Mouse (Mus musculus) layer of hippocampus, postnatal 25 days (tissue): ENCODE results near the gene Zfp652. TPM values are rescaled to one million over a fixed set of nuclear protein-coding genes. Genes with fewer than 3 reads are reported as not detected.
"Not testable (repeated sequence)": the region's sequence is repeated elsewhere in the genome, so short reads cannot be mapped to it uniquely, and the experiment has no call there.

Experiments
- DNase-seq, 2 experiments: peaks; one replicate each; pipeline ENCODE4 v3.0.0; 2022; ENCODE audit warnings: mixed read lengths in 2 of 2, low spot score in 1 of 2; ENCODE audit errors: extremely low spot score in 1 of 2
- total RNA-seq, 2 experiments: library from RNA; stranded (reverse); gene quantifications; 2 replicates each; pipeline ENCODE4 v1.2.3; 2021

Zfp652 gene
- total RNA-seq, 2 experiments from 2014 or later, result 43.8 to 51.8 TPM

DNA sequence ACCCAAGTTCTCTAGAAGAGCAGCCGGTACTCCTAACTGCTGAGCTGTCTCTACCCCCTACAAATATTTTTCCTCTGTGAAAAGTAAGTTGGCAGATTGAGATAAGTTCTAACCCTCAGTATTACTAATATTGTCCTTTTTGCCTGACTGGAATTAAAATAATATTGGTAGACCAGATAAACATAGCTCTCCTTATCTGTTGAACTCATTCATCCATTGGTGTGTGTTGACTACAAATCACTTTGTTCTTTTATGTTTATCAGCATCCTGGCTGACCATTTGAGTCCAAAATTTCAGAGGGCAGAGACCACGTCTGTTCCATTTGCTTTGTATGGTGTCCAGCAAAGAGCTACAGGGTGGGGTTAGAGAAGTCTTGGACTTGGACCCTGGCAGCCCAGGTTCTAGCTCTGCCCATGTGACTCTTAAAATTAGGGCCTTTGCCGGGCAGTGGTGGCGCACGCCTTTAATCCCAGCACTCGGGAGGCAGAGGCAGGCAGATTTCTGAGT lies 2.9 kb upstream of the Zfp652 start:
- DNase-seq, result no peak

DNA sequence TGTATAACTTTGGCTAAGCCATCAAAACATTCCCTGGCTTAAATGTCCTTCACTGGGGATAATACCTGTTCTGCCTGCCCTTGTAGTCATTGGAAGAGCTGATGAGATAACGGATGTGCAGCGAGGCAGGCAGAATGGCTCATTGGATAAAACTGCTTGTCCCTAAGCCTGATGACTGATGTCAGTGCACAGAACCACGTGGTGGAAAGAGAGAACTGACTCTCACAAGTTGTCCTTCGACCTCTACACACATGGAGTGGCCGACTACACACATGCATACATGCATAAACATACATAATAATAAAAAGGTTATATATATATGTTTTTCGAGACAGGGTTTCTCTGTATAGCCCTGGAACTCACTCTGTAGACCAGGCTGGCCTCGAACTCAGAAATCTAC lies 2.0 kb upstream of the Zfp652 start:
- DNase-seq, result no peak

DNA sequence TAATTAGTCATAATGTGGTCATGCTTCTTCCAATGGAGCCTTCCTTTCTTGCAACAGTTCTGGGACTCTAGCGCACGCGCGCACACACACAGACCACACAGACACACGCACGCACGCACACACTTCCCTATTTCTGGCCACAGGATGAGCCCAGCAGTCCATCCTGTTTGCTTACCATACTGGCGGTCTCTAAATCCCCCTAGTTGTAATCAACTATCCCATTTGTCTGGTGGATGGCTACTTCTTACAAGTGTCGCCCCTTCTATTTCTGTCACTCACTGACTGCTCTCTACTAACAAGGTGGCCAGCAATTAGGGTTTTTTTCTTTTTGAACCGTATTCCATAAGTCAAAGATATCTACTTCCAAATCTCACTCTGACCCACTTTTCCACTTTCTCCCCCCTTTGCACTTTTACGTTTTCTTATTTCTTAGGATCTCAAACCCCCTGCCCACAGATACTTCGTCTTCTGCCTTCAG lies 349 bp upstream of the Zfp652 start:
- peak in 1 of 2 experiments; percentile 12 for DNase-seq

DNA sequence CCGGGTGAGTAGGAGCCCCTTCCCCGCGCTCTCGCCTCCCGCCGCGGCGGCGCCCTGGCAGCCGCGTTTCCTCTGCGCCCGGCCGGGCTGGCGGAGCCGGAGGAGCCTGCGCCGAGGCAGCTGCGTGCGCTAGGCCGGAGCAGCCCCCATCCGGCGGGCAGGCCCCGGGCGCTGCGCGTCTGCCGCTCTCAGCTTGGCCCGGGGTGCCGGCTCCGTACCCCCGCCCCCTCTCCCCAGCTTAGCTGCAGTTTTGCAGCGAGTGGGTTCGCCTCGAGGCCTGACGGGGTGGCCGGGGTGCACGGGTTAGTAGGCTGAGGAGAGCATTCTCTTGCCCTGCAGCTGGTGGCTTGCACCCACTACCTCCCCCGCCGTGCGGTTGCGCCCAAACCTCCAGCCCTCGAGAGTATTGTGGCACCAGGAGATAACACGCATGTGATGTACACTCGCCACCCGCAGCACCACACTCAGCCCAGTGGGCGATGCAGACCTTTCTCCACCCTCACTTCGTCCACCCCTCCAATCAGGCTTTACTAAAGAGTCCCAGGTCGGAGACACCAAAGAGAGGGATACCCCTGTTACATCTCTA lies 845 bp downstream of the Zfp652 start:
- DNase-seq, result peak; percentile 37 to 54

DNA sequence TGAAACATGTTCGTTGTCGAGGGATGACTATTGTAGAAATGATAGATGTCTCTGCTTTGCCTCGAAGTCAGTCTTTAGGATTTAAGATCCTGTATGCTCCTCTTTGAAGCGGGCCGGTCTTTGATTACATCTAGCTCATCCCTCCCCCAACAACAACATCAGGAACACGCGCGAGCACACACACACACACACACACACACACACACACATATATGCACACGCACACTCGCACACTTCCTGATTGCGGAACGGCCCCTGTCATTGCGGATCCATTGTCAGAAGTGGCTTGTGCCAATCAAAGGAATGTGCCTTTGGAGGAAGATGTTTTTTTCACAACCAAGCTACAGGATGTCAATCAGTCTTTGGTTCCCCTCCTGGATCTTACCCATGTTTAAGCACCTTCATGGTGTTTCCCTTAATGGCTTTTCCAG lies 1.4 kb downstream of the Zfp652 start:
- DNase-seq, result peak in 1 of 2 experiments; percentile 13

DNA sequence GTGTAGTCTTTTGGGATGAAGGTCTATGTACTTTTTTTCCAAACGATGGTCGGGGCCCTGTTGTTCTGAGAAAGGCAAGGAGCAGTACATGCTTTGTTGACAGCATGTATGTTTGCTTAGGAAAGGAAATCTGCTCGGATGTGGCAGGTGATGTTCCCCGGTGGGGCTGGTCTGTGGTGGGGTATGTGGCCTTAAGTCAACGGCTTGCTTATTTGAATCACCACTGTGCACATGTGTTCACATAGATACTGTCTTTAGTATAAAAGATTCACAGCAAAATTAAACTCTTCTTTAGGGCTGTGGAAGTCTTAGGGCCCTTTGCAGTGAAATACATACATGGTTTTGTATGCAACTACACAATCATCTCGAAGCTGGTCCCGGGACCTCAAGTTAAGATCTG lies 1.9 kb downstream of the Zfp652 start:
- no peak for DNase-seq

DNA sequence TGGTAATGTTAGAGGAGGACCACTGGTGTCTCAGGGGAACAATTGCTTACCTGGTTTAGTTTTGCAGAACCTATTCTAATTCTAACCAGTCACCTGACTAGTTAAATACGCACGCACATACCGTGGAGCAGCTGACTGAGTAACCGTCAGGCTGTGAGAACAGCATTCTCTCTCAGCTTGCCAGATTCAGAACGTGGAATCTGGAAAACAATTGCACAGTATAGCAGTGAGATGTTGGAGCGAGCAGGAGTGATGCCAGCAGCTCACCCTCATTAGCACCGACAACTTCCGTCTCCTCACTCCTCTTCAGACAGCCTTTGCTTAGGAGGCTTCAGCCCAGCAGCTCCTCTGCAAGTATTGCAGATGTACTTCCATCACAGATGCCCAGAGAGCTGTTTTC lies 3.7 kb downstream of the Zfp652 start:
- no peak for DNase-seq

DNA sequence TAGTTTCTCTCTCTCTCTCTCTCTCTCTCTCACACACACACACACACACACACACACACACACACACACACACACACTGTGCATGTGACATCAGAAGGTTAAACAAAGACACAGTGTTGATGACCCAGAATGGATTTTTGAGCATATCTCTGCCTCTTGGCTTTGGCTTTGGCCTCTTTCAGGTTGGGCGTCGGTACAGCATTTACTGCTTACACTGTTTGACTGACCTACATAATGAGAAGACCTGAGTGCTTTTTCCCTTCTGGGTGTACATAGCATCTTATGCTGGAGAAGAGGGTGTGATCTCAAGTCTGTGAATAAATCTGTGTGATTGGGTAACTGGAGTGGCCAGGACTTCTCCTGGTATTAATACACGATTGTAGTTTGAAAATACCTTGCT lies 6.9 kb downstream of the Zfp652 start:
- DNase-seq, result no peak

DNA sequence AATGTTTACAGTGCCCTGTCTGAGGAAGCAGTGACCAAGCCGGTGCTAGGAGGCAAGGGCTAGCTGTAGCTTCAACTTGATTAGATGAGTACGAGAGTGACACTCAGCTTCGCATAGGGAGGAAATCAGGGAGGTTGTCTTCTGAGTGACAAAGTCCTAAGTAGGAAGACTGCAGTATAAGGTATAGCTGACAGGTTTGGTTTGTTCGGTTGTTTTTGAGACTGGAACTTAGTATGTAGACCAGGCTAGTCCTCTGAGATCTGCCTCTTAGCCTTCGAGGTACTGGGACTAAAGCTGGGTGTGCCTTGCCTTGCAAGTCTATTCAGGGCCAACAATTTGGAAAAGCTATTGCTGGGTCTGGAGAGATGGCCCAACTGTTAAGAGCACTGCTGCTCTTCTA lies 10.8 kb downstream of the Zfp652 start, which contains the start of gene B130006D01Rik:
Gene B130006D01Rik, plus strand, starts transcription at position 301 of the 400 bp plus-strand sequence.
- no peak for DNase-seq

DNA sequence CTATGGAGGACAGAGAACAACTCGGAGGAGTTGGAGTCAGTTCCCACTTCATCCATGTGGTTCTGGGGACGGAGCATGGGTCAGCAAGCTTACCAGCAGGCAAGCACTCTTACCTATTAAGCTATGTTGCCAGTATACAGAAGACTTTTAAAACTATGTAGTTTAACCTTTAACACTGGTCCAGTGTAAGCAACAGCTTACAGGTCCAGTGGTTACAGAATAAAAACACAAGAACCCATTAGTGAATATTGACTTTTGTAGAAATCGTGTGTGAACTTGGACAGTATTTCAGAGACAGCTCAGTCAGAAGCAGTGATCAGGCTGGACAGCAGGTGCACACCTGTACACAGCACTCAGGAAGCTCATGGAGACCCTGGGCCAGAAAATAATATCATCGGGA lies 12.0 kb downstream of the Zfp652 start:
- no peak for DNase-seq

DNA sequence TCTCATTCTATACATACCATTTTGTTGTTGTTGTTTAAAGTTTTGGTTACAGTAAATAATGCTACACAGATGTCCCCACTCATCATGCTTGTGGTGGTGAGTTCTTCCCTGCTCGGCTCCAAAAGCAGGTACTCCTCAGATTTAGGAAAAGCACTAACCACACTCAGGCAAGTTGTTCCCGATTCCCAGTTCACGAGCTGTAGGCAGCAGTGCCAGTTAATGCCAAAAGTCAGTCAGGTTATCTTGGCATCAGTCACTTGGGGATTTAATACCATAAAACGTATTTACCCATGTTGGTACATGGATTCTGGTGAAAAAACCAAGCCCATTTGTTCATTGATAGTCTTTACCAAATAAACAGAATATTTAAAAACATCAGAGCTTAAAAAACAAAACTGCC lies 13.7 kb downstream of the Zfp652 start:
- DNase-seq, result no peak

DNA sequence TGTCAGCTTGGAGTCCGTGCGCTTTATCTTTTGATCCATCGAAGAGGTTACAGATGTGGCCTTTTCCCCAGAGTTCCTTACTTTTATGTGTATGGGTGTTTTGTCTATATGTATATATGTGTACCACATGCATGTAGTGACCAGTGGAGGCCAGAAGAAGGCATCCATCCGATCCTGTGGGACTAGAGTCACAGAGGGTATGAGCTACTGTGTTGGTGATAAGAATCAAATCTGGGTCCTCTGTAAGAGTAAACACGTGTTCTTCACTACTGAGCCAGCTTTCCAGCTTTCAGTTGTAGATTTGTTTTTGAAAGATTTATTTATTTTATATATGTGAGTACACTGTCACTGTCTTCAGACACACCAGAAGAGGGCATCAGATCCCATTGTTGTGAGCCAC lies 15.5 kb downstream of the Zfp652 start:
- no peak for DNase-seq

DNA sequence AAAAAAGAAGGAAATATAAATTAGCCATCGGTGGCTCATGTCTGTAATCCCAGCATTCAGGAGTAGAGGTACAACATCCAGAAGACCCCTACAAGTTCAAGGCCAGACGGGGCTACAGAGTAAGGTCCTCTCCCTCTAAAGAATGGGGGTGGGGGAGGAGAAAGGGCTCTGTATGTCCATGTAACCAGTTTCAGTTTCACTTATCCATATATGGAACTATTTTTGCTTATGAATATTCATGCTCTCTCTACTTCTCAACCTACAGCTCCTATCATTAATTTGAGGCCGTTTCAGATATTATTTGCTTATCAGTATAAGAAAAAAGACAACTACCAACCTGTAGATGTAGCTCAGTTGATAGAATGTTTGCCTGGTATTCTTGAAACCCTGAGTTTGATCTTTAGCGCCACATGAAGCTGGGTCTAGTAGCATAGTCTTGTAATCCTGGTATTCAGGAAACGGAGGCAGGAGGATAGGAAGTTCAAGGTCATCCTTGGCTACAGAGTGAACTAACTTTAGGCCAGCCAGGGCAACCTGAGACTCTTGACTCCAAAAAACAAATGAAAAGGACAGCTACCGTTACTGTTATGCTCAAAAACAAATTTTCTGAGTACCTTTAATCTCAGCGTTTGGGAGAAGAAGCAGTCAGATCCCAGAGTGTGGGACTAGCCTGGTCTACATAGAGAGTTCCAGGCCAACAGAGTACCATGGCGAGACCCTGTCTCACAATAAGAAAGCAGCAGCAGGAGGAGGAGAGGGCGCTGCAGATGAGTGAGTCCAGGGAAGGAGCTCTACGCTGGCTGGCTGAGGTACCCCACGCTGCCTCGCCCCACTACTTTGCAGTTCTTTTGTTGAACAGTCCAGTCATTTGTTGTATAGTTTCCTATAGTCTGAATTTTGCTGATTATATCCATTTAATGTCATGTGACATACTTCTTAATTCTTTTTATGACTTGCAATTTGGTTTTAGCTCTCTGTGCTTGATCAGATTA lies 16.7 kb downstream of the Zfp652 start:
- no peak for DNase-seq

DNA sequence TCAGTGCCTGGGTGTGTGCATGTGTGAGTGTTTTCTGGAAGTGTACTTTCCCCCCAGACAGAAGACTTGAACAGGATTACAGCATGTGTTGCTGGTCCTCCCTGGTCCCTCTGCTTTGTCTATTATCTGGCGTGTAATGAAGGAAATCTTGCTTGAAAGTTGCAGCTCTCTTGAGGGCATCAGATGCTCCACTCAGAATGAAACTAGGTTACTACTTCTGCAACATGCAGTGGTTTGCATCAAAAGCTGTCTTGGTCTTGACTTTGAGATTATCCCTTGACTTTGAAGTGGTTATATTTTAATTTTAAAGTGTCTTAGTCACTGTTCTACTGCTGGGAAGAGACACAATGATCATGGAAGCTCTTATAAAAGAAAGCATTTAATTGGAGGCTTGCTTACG lies 22.0 kb downstream of the Zfp652 start:
- DNase-seq, result no peak

DNA sequence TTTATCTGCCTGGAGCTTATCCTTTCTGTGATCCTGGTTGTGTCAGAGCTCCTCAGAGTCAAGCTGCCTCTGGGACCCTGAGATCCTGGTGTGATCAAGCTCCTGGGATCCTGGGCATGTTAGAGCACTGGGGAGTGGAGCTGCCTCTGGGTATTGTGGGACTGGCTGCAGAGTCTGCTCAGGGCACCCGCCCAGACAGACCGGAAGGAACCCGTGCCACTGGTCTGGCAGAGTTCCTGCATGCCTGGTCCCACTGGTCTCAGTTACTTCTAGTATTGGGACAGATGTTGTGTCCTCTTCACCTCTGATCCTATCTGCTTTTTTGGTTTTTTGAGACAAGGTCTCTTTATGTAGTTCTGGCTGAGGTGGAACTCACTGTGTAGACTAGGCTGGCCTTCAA lies 25.3 kb downstream of the Zfp652 start:
- DNase-seq, result no peak

DNA sequence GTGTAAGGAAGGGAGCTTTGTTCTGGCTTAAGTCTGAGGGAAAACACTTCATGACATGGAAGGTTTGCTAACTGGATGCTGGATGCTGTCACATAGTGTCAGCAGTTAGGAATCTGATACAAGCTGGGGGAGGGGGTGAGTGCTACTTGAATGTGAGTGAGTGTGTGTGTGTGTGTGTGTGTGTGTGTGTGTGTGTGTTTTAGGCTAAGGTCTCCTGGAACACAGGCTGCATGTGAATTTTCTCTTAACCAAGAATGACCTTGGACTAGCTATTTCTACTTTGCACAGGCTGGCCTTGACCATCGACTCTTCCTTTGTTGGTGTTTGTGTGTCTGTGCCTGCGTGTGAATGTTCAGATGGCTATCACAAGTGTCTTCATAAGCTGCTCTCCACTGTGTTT lies 32.0 kb downstream of the Zfp652 start:
- DNase-seq, result no peak

DNA sequence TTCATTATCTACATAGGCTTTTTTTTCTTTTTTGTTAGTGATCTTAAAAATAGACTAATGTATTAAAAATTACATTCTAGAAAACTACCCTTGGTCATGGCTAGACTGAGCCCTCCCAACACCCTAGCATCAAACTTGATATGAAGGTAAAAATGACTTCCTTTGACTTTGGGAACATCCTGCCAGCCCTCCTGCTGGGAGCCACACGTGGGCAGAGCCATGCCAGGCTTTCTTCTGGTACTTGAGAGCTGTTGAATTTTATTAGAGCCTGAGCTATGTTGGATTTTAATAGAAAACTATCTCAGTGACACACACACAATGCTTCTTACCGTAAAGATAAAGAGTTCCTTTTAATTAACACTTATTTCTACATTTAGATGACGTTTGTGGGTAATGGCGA lies 34.3 kb downstream of the Zfp652 start:
- DNase-seq, result no peak

DNA sequence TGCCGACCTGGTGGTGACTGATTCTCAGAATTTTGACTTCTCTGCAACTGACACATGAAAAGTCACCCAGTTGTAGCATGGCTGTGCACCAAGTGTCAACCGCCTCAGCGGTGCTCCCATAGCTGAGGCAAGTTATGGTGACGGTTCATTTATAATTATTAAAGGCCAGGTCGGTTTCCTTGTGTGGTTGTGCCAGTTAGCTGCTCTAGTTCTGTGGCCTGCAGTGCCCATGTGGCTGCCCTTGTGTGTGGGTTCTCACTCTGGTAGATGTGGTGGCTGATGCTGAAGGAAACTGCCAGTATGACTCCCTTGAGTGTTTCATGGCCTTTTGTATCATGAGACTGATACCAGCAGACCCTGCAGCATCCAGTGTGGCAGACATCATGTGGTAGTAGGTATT lies 35.9 kb downstream of the Zfp652 start:
- DNase-seq, result no peak

DNA sequence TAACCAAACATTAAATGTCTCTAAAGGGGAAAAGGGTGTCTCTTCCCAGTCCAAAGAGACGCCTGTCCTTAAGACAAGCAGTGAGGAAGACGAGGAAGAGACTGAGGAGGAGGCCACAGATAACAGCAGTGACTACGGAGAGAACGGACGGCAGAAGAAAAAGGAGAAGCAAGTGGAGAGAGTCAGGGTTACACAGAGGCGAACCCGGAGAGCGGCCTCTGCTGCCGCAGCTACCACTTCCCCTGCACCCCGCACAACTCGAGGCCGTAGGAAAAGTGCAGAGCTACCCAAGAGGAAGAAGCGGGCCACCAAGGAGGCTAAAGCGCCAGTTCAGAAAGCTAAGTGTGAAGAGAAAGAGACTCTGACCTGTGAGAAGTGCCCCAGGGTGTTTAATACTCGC lies 37.1 kb downstream of the Zfp652 start:
- DNase-seq, result no peak

DNA sequence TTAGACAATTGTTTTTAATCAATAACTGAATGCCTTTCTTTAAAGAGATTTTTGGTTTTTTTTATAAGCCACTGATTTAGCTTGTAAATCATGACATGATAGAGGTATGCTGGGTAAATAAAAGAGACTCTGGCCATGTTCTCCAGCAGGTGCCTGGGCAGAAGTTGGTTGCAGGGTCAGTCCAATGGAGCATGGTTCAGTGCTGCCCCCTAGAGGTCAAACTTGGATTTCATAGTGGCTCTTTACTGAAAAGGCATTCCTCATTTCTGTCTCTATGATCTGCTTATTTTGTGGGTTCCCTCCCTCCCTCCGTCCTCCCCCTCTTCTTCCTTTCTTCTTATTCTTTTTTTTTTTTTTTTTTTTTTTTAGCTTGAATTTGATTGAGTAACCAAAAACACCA lies 38.5 kb downstream of the Zfp652 start:
- DNase-seq, result peak; percentile 53 to 91

DNA sequence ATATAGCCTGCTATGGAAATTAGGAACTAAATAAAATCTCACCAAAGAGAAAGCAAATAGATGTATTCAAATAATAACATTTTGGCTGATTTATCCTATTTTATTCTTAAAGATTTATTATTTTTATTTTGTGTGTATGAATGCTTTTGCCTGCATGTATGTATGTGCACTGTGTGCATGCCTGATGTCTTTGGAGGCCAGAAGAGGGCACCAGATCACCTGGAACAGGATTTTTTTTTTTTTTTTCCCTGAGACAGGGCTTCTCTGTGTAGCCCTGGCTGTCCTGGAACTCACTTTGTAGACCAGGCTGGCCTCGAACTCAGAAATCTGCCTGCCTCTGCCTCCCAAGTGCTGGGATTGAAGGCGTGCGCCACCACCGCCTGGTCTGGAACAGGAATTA lies 42.7 kb downstream of the Zfp652 start:
- not testable (repeated sequence) for DNase-seq
